Mouse (Mus musculus) frontal cortex, postnatal 36 days (tissue): ENCODE measurements at regions not wholly inside any gene's neighbourhood (a gene's known extent, or its start where the extent isn't known, plus 50 kb on each side); places are given as distances from the start of the nearest gene placed in this dataset.

ENCODE experiments used
- DNase-seq, 2 experiments: peaks; one replicate each; pipeline ENCODE4 v3.0.0; 2022; ENCODE audit warnings: low spot score in 2 of 2

GRCm38 (mm10) chr2:106083801-106084800 is 80.8 kb upstream of the Dnajc24 start:
- DNase-seq = no peak

GRCm38 (mm10) chr2:106083001-106083400 is 79.7 kb upstream of the Dnajc24 start:
- DNase-seq = no peak

- DNase-seq = peak; percentile 75 to 81
These were observed 78.6 kb upstream of the Dnajc24 start for GRCm38 (mm10) chr2:106081951-106082350.

GRCm38 (mm10) chr2:106080626-106081025 is 77.3 kb upstream of the Dnajc24 start:
- no peak for DNase-seq

- no peak for DNase-seq
These were observed 75.2 kb upstream of the Dnajc24 start for GRCm38 (mm10) chr2:106078591-106078990.

GRCm38 (mm10) chr2:106074441-106074840 is 71.1 kb upstream of the Dnajc24 start:
- DNase-seq = no peak

GRCm38 (mm10) chr2:106064316-106064715 is 61.0 kb upstream of the Dnajc24 start:
- DNase-seq = no peak
